Mouse (Mus musculus) heart, adult 2 months (tissue): Measurements from ENCODE around the gene Rasgef1b.

Experiments
- EP300 ChIP-seq: fragments of 200-500 bp; IDR thresholded peaks from 2 replicates; pipeline ENCODE4 v1.6.1; 2011; ENCODE audit warnings: low read depth, low read length, control low read depth; ENCODE audit not compliant: insufficient read depth
- POLR2A ChIP-seq: fragments of 200-500 bp; IDR thresholded peaks from 2 replicates; pipeline ENCODE4 v1.6.1; 2011; ENCODE audit warnings: mild to moderate bottlenecking, low read depth, low read length, control low read depth; ENCODE audit not compliant: insufficient read depth

DNA sequence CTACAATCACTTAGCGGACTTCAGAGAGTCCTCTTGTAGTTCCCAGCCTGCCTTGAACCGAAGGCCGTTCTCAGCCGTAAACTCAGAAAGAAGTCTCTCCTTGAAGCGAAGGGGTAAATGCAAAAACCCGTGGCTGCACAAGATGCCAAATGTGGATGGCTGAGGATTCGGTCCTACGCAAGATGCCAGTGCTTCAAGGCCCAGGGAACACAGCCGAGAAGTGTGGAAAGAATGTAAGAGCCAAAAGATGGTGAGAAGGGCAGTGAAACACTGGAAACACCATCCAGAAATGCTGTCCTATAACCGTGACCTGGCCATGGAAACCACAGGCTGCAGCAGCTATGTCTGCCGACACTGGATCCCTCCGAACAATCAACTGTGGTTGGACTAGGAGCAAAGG lies 313.2 kb downstream of the Rasgef1b start:
- no peak for TF ChIP-seq POLR2A
- TF ChIP-seq EP300 = no peak
